Mouse (Mus musculus) lung, embryonic 16.5 days (tissue): Measurements from ENCODE around the gene Slc29a1. TPM values are rescaled to one million over a fixed set of nuclear protein-coding genes. Genes with fewer than 3 reads are reported as not detected.

ENCODE experiments used
- ATAC-seq: fragments of 200-750 bp; cut with Nextera tagmentation; 2 replicates; pipeline ENCODE4 v1.8.0; 2017; ENCODE audit warnings: low read depth, mild to moderate bottlenecking, moderate library complexity
- H3K27ac ChIP-seq: fragments of 300-500 bp; sonication (generic); 2 replicates; pipeline ENCODE4 v1.5.1; 2014; ENCODE audit warnings: mild to moderate bottlenecking, control low read depth, low read length
- H3K27me3 ChIP-seq: fragments of 300-500 bp; sonication (generic); 2 replicates; pipeline ENCODE4 v1.6.1; 2014; ENCODE audit warnings: low read depth, low read length, mixed read lengths; ENCODE audit not compliant: control insufficient read depth, insufficient read depth
- H3K36me3 ChIP-seq: fragments of 300-500 bp; sonication (generic); 2 replicates; pipeline ENCODE4 v1.6.1; 2014; ENCODE audit warnings: low read length; ENCODE audit not compliant: control insufficient read depth, insufficient read depth
- H3K4me1 ChIP-seq: fragments of 300-500 bp; sonication (generic); replicated peaks from 2 replicates; pipeline ENCODE4 v1.6.1; 2014; ENCODE audit warnings: low read length, mixed read lengths; ENCODE audit not compliant: control insufficient read depth, insufficient read depth
- H3K4me2 ChIP-seq: fragments of 300-500 bp; sonication (generic); 2 replicates; pipeline ENCODE4 v1.6.1; 2014; ENCODE audit warnings: low read depth, low read length, control low read depth
- H3K4me3 ChIP-seq: fragments of 300-500 bp; sonication (generic); 2 replicates; pipeline ENCODE4 v1.5.1; 2014; ENCODE audit warnings: mild to moderate bottlenecking, low read length, control low read depth
- H3K9ac ChIP-seq: fragments of 300-500 bp; sonication (generic); 2 replicates; pipeline ENCODE4 v1.6.1; 2014; ENCODE audit warnings: low read length, control low read depth
- H3K9me3 ChIP-seq: fragments of 300-500 bp; sonication (generic); 2 replicates; pipeline ENCODE4 v1.6.1; 2016; ENCODE audit warnings: low read length; ENCODE audit not compliant: control insufficient read depth
- WGBS: fragments of 180-500 bp; shearing (Covaris S2); extraction: QIAGEN DNeasy Blood & Tissue Kit; methylation state at CpG from one replicate; pipeline ENCODE4 v1.1.7; 2014; 5-methylcytosine and 5-hydroxymethylcytosine counted together
- polyA plus RNA-seq: library from polyadenylated mRNA; unstranded; fragments of >200 nt; fragmentation: Nextera tagmentation; extraction: Ambion mirVana; gene quantifications from 2 replicates; pipeline ENCODE4 v1.2.1, GENCODE M21; 2015

Slc29a1 gene
- polyA plus RNA-seq, 1 experiment from 2014 or later: 100 TPM

DNA sequence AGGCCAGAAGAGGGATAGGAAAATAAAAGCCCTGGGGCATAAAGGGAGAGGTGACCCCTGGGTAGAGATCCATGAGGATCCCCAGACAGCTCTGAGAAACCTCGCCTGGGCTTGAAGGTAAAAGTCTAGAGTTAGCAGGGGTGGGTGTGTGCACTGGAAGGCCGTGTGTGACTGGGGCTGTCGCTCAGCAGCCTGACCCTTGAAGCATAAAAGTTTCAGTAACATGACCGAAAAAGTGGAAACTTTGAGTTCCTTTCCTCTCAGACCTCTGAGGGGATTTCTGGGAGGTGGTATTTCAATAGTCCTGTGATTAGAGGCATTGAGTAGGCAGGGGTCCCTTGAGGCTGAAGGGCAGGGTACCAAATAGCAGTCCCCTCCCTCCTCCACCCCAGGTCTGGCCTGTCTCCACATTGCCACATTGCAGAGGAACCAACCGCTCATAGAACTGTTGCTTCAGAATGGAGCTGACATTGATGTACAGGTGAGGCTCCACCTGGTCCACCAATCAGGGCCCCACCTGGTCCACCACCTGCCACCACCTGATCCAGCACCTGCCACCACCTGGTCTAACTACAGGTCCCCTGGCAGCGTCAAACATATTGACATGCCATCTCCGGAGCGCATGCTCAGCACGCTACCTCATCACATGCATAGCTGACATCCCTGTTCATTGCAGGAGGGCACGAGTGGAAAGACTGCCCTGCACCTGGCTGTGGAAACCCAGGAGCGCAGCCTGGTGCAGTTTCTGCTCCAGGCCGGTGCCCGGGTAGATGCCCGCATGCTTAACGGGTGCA is 39.5 kb downstream of the Slc29a1 start:
- no peak for ATAC-seq
- Histone ChIP-seq H3K9ac (no peak overlapping the region), H3K9me3 (no peaks in the 10 kb centered on the region), H3K4me1 (peaks cover 10% of the 10 kb centered on the region), H3K27me3 (peaks cover 11% of the 10 kb centered on the region), H3K4me3 (no peak overlapping the region), H3K4me2 (no peak overlapping the region), H3K36me3 (no peaks in the 10 kb centered on the region), H3K27ac (no peak overlapping the region)
- 83% methylated on average over 15 of the region's 15 CpGs for WGBS

GRCm38 (mm10) chr17:45557998-45558862 is 41.2 kb downstream of the Slc29a1 start:
- no peak overlapping the region for H3K4me3 ChIP-seq
- 62% methylated on average over 16 of the region's 16 CpGs for WGBS

DNA sequence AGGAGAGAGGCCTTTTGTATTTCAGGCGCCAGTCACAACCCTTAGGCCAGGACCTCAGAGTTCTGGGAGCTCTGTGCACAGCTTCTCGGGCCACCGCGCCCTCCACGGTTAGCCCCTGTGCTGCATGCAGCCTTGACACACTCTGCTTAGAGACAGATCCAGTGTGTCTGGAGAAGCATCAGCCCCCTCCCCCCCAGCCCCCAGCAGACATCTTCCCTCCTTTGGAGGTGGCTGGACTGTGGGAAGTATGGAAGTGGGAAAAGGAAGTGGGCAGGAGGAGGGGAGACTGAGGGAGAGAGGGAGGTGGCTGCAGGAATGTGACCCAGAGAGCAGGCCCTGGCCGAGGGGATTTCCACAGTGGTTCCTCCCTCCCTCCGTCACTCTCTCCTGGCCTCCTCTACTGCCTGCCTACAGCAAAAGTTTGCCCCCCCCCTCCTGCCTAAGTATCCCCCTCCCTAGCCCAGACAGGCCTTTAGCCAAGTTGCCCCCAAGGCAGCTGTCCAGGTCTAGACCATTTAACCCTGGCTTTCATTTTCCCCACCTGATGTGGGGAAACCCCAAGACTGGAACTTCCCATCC is 42.1 kb downstream of the Slc29a1 start:
- ATAC-seq: no peak
- Histone ChIP-seq H3K4me1 (peaks cover 6% of the 10 kb centered on the region; the same call in 1 of the 2 replicates), H3K27me3 (peaks cover 14% of the 10 kb centered on the region), H3K9me3 (no peaks in the 10 kb centered on the region), H3K36me3 (no peaks in the 10 kb centered on the region), H3K4me3 (0 out of 2 replicates have a peak overlapping the region, but pooled peaks have one; percentile 3), H3K9ac (no peak overlapping the region), H3K4me2 (0 out of 2 replicates have a peak overlapping the region, but pooled peaks have one; percentile 12), H3K27ac (no peak overlapping the region)
- 61% methylated on average over 7 of the region's 7 CpGs for WGBS

More at GRCm38 (mm10) chr17:45557998-45558862, 41.2 kb downstream of the Slc29a1 start:
- Histone ChIP-seq H3K4me2 (no peak overlapping the region), H3K9ac (no peak overlapping the region), H3K27me3 (peaks cover 11% of the 10 kb centered on the region), H3K4me1 (peaks cover 6% of the 10 kb centered on the region; the same call in 1 of the 2 replicates), H3K27ac (no peak overlapping the region), H3K36me3 (no peaks in the 10 kb centered on the region), H3K9me3 (no peaks in the 10 kb centered on the region)
- ATAC-seq: no peak

- no peaks in the 10 kb centered on the region for H3K9me3 ChIP-seq
- 58% methylated on average over 3 of the region's 3 CpGs for WGBS
- peak overlapping the region; percentile 71; the same call in 1 of the 2 replicates for H3K4me3 ChIP-seq
- ATAC-seq: no peak
- H3K36me3 ChIP-seq: no peaks in the 10 kb centered on the region
- H3K4me1 ChIP-seq: peaks cover 9% of the 10 kb centered on the region
- peaks cover 14% of the 10 kb centered on the region for H3K27me3 ChIP-seq
- peak overlapping the region; percentile 98 for H3K4me2 ChIP-seq
- no peak overlapping the region for H3K27ac ChIP-seq
- no peak overlapping the region for H3K9ac ChIP-seq
These were observed 42.7 kb downstream of the Slc29a1 start for GRCm38 (mm10) chr17:45556514-45557245.

- Histone ChIP-seq H3K27me3 (peaks cover 15% of the 10 kb centered on the region), H3K9me3 (no peaks in the 10 kb centered on the region), H3K9ac (peak overlapping the region; percentile 73), H3K4me1 (peaks cover 9% of the 10 kb centered on the region), H3K36me3 (no peaks in the 10 kb centered on the region), H3K27ac (no peak overlapping the region), H3K4me2 (peak overlapping the region; percentile 98), H3K4me3 (peak overlapping the region; percentile 71)
- WGBS: 1% methylated on average over 14 of the region's 14 CpGs
- ATAC-seq: no peak
These were observed 43.3 kb downstream of the Slc29a1 start for GRCm38 (mm10) chr17:45556107-45556489.

DNA sequence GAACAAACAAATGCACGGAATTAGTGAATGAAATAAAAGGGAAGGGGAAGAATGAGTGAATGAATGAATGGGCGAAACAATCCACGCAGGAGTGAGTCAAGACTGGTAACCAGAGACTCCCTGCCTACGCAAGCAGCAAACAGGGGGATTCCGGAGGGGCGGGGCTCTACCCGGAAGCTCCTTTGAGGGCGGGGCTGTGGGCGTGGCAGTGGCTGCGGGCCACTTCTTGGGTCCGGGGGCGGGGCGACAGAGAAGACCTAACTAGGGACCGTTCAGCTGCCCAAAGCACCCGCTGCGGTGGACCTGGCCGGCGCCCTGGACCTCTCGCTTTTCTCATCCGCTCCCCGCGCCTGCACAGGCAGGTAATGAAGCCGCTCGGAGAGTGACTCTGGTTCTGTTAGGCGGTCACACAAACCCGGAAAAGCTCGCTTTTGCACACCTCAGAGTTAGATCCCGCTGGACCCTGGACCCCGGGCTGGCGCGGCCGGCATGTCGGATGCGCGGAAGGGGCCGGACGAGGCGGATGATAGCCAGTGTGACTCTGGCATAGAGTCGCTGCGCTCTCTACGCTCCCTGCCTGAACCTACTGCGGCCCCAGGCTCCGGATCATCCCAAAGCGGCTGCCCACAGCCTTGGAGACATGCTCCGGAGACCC is 43.8 kb downstream of the Slc29a1 start, which contains the start of gene Nfkbie:
Gene Nfkbie, plus strand, starts transcription at position 252 of the 655 bp plus-strand sequence.
- Histone ChIP-seq H3K4me2 (peak within 1 kb of the TSS; percentile 98), H3K9ac (peak within 1 kb of the TSS; percentile 73), H3K27ac (no peak within 1 kb of the TSS), H3K9me3 (no peaks in the 10 kb centered on the region), H3K36me3 (no peaks in the 10 kb centered on the region), H3K4me3 (peak within 1 kb of the TSS; percentile 71), H3K4me1 (peaks cover 9% of the 10 kb centered on the region), H3K27me3 (peaks cover 20% of the 10 kb centered on the region)
- peak; percentile 91 for ATAC-seq
- under 1% methylated on average over 45 of the region's 45 CpGs for WGBS

- Histone ChIP-seq H3K36me3 (no peaks in the 10 kb centered on the region), H3K4me1 (peaks cover 16% of the 10 kb centered on the region), H3K4me2 (no peak overlapping the region), H3K9ac (no peak overlapping the region), H3K4me3 (no peak overlapping the region), H3K27me3 (peaks cover 24% of the 10 kb centered on the region), H3K9me3 (no peaks in the 10 kb centered on the region), H3K27ac (no peak overlapping the region)
- no peak for ATAC-seq
- 43% methylated on average over 1 of the region's 1 CpGs for WGBS
These were observed 45.0 kb downstream of the Slc29a1 start for GRCm38 (mm10) chr17:45554420-45554819.

DNA sequence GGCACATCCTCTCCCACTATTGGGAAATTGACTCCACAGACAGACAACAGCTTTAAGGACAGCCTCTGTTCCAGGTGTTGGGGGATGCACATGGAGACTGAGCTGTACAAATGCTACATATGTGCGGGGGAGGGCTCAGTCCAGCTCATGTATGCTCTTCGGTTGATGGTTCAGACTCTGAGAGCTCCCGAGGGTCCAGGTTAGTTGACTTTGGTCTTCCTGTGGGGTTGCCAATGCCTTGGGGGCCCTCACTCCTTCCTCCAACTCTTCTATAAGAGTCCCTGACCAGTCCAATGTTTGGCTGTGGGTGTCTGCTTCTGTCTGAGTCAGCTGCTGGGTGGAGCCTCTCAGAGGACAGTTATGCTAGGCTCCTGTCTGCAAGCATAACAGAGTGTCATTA is 46.3 kb downstream of the Slc29a1 start:
- Histone ChIP-seq H3K9ac (no peak overlapping the region), H3K4me1 (peaks cover 19% of the 10 kb centered on the region), H3K4me3 (no peak overlapping the region), H3K36me3 (no peaks in the 10 kb centered on the region), H3K4me2 (no peak overlapping the region), H3K9me3 (no peaks in the 10 kb centered on the region), H3K27me3 (peaks cover 34% of the 10 kb centered on the region), H3K27ac (no peak overlapping the region)
- 83% methylated on average over 3 of the region's 3 CpGs for WGBS
- ATAC-seq: no peak
